Mouse (Mus musculus): ENCODE measurements around the gene Osgep. TPM values are rescaled to one million over a fixed set of nuclear protein-coding genes. Genes with fewer than 3 reads are reported as not detected.
"Not testable (repeated sequence)": the region's sequence is repeated elsewhere in the genome, so short reads cannot be mapped to it uniquely, and the experiment has no call there.

Gene Osgep
- polyA plus RNA-seq, 1 experiment from 2014 or later: 171 TPM

GRCm38 (mm10) chr14:50875175-50875574, 49.5 kb downstream of the Osgep start:
- Histone ChIP-seq H3K27ac (no peak overlapping the region), H3K9ac (replicated peaks) (no peak overlapping the region), H3K36me3 (no peaks in the 10 kb centered on the region), H3K9me3 (no peaks in the 10 kb centered on the region), H3K4me1 (replicated peaks) (no peaks in the 10 kb centered on the region), H3K4me3 (replicated peaks) (no peak overlapping the region), H3K4me2 (no peak overlapping the region), H3K27me3 (no peaks in the 10 kb centered on the region)
- 86% methylated on average over 3 of the region's 3 CpGs for whole genome bisulfite sequencing
- ATAC-seq (ENCODE audit: insufficient number of reproducible peaks, insufficient read depth, low FRiP score, low TSS enrichment, low read depth): no peak

DNA sequence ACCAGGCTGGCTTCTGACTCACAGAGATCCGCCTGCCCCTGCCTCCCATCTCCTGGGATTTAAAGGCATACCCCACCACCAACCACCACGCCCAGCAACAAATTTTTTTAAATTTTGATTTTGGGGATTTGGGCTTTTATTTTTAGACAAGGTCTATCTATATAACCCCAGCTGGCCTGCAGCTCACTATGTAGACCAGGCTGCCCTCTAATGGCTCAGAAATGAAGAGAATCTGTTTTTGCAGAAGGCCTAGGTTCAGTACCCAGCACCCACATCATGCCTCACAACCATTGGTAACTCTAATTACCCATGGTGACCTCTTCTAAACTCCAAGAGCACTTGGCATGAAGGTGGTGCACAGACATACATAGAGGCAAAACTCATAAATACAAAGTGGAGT, 53.4 kb downstream of the Osgep start:
- Histone ChIP-seq H3K27ac (no peak overlapping the region), H3K4me3 (replicated peaks) (no peak overlapping the region), H3K9ac (replicated peaks) (no peak overlapping the region), H3K9me3 (no peaks in the 10 kb centered on the region), H3K4me1 (replicated peaks) (no peaks in the 10 kb centered on the region), H3K36me3 (0 out of 2 replicates have a peak, but pooled peaks cover 5% of the 10 kb centered on the region), H3K4me2 (no peak overlapping the region), H3K27me3 (no peaks in the 10 kb centered on the region)
- no peak for ATAC-seq (ENCODE audit: insufficient number of reproducible peaks, insufficient read depth, low FRiP score, low TSS enrichment, low read depth)
- WGBS: 85% methylated on average over 2 of the region's 2 CpGs

DNA sequence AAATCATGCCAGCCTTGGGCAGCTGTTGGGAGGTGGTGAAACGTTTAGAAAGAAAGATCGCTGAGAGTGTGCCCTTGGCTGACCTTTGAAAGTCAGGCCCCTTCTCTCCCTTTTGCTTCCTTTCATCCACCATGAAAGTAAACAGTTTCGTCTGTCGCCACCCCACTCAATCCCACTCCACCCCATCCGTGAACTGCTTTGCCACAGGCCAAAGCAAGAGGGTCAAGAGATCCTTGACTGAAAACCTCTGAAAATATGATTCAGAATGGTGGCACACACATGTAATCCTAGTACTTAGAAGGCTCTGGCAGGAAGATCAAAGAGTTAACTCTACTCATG, 53.9 kb downstream of the Osgep start:
- Histone ChIP-seq H3K36me3 (0 out of 2 replicates have a peak, but pooled peaks cover 5% of the 10 kb centered on the region), H3K4me2 (peak overlapping the region; percentile 63), H3K4me3 (replicated peaks) (peak overlapping the region; percentile 48), H3K27ac (peak overlapping the region; percentile 78; the same call in 1 of the 2 replicates), H3K9me3 (no peaks in the 10 kb centered on the region), H3K4me1 (replicated peaks) (no peaks in the 10 kb centered on the region), H3K27me3 (no peaks in the 10 kb centered on the region), H3K9ac (replicated peaks) (no peak overlapping the region; the same call in 1 of the 2 replicates)
- ATAC-seq (ENCODE audit: insufficient number of reproducible peaks, insufficient read depth, low FRiP score, low TSS enrichment, low read depth): no peak
- WGBS: 29% methylated on average over 5 of the region's 5 CpGs

- peak within 1 kb of the TSS; percentile 48 for H3K4me3 ChIP-seq (replicated peaks)
- peak; percentile 84 for ATAC-seq (ENCODE audit: insufficient number of reproducible peaks, insufficient read depth, low FRiP score, low TSS enrichment, low read depth)
- 0 out of 2 replicates have a peak, but pooled peaks cover 5% of the 10 kb centered on the region for H3K36me3 ChIP-seq
- H3K9me3 ChIP-seq: no peaks in the 10 kb centered on the region
- 8% methylated on average over 32 of the region's 32 CpGs for WGBS
- no peaks in the 10 kb centered on the region for H3K4me1 ChIP-seq (replicated peaks)
- peak within 1 kb of the TSS; percentile 63 for H3K4me2 ChIP-seq
- H3K27ac ChIP-seq: peak within 1 kb of the TSS; percentile 78
- no peaks in the 10 kb centered on the region for H3K27me3 ChIP-seq
- peak within 1 kb of the TSS; percentile 59 for H3K9ac ChIP-seq (replicated peaks)
Observed at GRCm38 (mm10) chr14:50869889-50870804, 54.5 kb downstream of the Osgep start, which contains the start of gene Tep1. Gene Tep1 (minus strand): TSS chr14:50870560.

DNA sequence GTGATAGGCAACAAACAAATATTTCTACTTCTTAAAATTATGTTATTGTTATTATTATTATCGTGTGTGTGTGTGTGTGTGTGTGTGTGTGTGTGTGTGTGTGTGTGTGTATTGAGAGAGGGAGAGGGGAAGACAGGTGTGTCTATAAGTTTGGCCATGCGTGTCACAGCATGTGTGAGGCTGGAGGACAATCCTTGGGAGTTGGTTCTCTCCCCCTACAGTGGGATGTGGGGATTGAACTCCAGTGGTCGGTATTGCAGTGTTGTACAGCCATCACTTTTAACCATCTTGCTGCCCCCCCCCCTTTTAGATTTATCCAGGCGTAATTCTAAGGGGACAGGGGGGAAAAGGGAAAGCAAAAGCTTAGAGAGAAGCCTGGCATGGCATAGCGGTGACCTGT, 56.0 kb downstream of the Osgep start:
- H3K4me1 ChIP-seq (replicated peaks): no peaks in the 10 kb centered on the region
- 83% methylated on average over 5 of the region's 5 CpGs for WGBS
- H3K9me3 ChIP-seq: no peaks in the 10 kb centered on the region
- H3K36me3 ChIP-seq: 0 out of 2 replicates have a peak, but pooled peaks cover 5% of the 10 kb centered on the region
- H3K9ac ChIP-seq (replicated peaks): no peak overlapping the region
- no peak overlapping the region for H3K4me3 ChIP-seq (replicated peaks)
- no peaks in the 10 kb centered on the region for H3K27me3 ChIP-seq
- ATAC-seq (ENCODE audit: insufficient number of reproducible peaks, insufficient read depth, low FRiP score, low TSS enrichment, low read depth): no peak
- no peak overlapping the region for H3K4me2 ChIP-seq
- H3K27ac ChIP-seq: no peak overlapping the region

- 0 out of 2 replicates have a peak, but pooled peaks cover 5% of the 10 kb centered on the region for H3K36me3 ChIP-seq
- no peak overlapping the region for H3K4me3 ChIP-seq (replicated peaks)
- no peaks in the 10 kb centered on the region for H3K27me3 ChIP-seq
- 77% methylated on average over 4 of the region's 4 CpGs for WGBS
- no peaks in the 10 kb centered on the region for H3K9me3 ChIP-seq
- no peak for ATAC-seq (ENCODE audit: insufficient number of reproducible peaks, insufficient read depth, low FRiP score, low TSS enrichment, low read depth)
- no peak overlapping the region for H3K9ac ChIP-seq (replicated peaks)
- no peak overlapping the region for H3K4me2 ChIP-seq
- no peaks in the 10 kb centered on the region for H3K4me1 ChIP-seq (replicated peaks)
- no peak overlapping the region for H3K27ac ChIP-seq
Observed at GRCm38 (mm10) chr14:50868211-50868610, 56.5 kb downstream of the Osgep start.

GRCm38 (mm10) chr14:50866966-50867365, 57.7 kb downstream of the Osgep start:
- no peak overlapping the region for H3K27ac ChIP-seq
- H3K4me2 ChIP-seq: no peak overlapping the region
- no peak for ATAC-seq (ENCODE audit: insufficient number of reproducible peaks, insufficient read depth, low FRiP score, low TSS enrichment, low read depth)
- no peaks in the 10 kb centered on the region for H3K27me3 ChIP-seq
- 96% methylated on average over 3 of the region's 3 CpGs for WGBS
- H3K4me1 ChIP-seq (replicated peaks): no peaks in the 10 kb centered on the region
- no peaks in the 10 kb centered on the region for H3K9me3 ChIP-seq
- H3K4me3 ChIP-seq (replicated peaks): no peak overlapping the region
- H3K36me3 ChIP-seq: peaks cover 11% of the 10 kb centered on the region; the same call in 1 of the 2 replicates
- no peak overlapping the region for H3K9ac ChIP-seq (replicated peaks)

DNA sequence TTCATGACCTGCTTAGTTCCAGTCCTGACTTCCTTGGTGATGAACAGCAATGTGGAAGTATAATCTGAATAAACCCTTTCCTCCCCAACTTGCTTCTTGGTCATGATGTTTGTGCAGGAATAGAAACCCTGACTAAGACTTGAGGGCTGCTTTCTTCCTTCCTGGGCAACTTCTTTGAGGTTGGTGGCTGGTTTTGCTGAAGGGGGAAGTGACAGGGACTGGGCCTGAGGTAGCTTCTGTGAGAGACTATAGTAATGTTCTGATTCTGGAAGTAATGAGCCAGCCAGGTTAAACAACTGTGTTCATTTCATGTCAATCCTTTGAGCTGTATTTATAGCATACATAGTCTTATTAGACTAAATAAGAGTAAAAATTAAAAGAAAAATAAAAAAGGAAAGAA, 59.7 kb downstream of the Osgep start:
- H3K27ac ChIP-seq: not testable (repeated sequence)

GRCm38 (mm10) chr14:50862641-50863040, 62.1 kb downstream of the Osgep start:
- Histone ChIP-seq H3K27ac (no peak overlapping the region), H3K9me3 (no peaks in the 10 kb centered on the region), H3K4me1 (replicated peaks) (no peaks in the 10 kb centered on the region), H3K36me3 (peaks cover 24% of the 10 kb centered on the region), H3K4me3 (replicated peaks) (no peak overlapping the region), H3K4me2 (no peak overlapping the region), H3K27me3 (no peaks in the 10 kb centered on the region), H3K9ac (replicated peaks) (no peak overlapping the region)
- ATAC-seq (ENCODE audit: insufficient number of reproducible peaks, insufficient read depth, low FRiP score, low TSS enrichment, low read depth): no peak
- WGBS: 92% methylated on average over 10 of the region's 10 CpGs

More for the DNA sequence above, 59.7 kb downstream of the Osgep start:
- H3K27me3 ChIP-seq; H3K4me1 ChIP-seq (replicated peaks); H3K9ac ChIP-seq (replicated peaks); H3K4me3 ChIP-seq (replicated peaks); ATAC-seq (ENCODE audit: insufficient number of reproducible peaks, insufficient read depth, low FRiP score, low TSS enrichment, low read depth); H3K4me2 ChIP-seq; H3K9me3 ChIP-seq: not testable (repeated sequence)
- H3K36me3 ChIP-seq: peaks cover 20% of the 10 kb centered on the region; the same call in 1 of the 2 replicates
